Mouse (Mus musculus) limb, embryonic 12.5 days (tissue): ENCODE measurements around the gene Pram1. TPM values are rescaled to one million over a fixed set of nuclear protein-coding genes. Genes with fewer than 3 reads are reported as not detected.
"Not testable (repeated sequence)": the region's sequence is repeated elsewhere in the genome, so short reads cannot be mapped to it uniquely, and the experiment has no call there.

Experiments
- ATAC-seq: fragments of 200-750 bp; cut with Nextera tagmentation; 2 replicates; pipeline ENCODE4 v1.8.0; 2017; ENCODE audit warnings: low read depth, moderate TSS enrichment; ENCODE audit not compliant: insufficient number of reproducible peaks, insufficient read depth, low FRiP score, low TSS enrichment
- H3K27ac ChIP-seq: fragments of 300-500 bp; sonication (generic); 2 replicates; pipeline ENCODE4 v1.5.1; 2016; ENCODE audit warnings: mild to moderate bottlenecking, moderate library complexity
- H3K27me3 ChIP-seq: fragments of 300-500 bp; sonication (generic); 2 replicates; pipeline ENCODE4 v1.6.1; 2016; ENCODE audit warnings: mild to moderate bottlenecking, moderate library complexity
- H3K36me3 ChIP-seq: fragments of 300-500 bp; sonication (generic); 2 replicates; pipeline ENCODE4 v1.6.1; 2016; ENCODE audit warnings: mild to moderate bottlenecking, moderate library complexity
- H3K4me1 ChIP-seq: fragments of 300-500 bp; sonication (generic); replicated peaks from 2 replicates; pipeline ENCODE4 v1.6.1; 2016
- H3K4me2 ChIP-seq: fragments of 300-500 bp; sonication (generic); 2 replicates; pipeline ENCODE4 v1.6.1; 2016; ENCODE audit warnings: mild to moderate bottlenecking, moderate library complexity
- H3K4me3 ChIP-seq: fragments of 300-500 bp; sonication (generic); replicated peaks from 2 replicates; pipeline ENCODE4 v1.5.1; 2016; ENCODE audit warnings: mild to moderate bottlenecking
- H3K9ac ChIP-seq: fragments of 300-500 bp; sonication (generic); replicated peaks from 2 replicates; pipeline ENCODE4 v1.6.1; 2016; ENCODE audit warnings: mild to moderate bottlenecking, moderate library complexity
- H3K9me3 ChIP-seq: fragments of 300-500 bp; sonication (generic); 2 replicates; pipeline ENCODE4 v1.6.1; 2016; ENCODE audit warnings: mild to moderate bottlenecking, moderate library complexity
- WGBS: fragments of 180-500 bp; shearing (Covaris S2); methylation state at CpG from one replicate; pipeline ENCODE4 v1.1.7; 2016; 5-methylcytosine and 5-hydroxymethylcytosine counted together
- polyA plus RNA-seq: library from polyadenylated mRNA; unstranded; fragments of >200 nt; fragmentation: Nextera tagmentation; extraction: Ambion mirVana; gene quantifications from 2 replicates; pipeline ENCODE4 v1.2.1, GENCODE M21; 2016

Gene Pram1
- polyA plus RNA-seq = 0.55 and 0.56 TPM in 2 replicates

GRCm38 (mm10) chr17:33637516-33638276 is at the start of gene Pram1:
Pram1 (plus strand) TSS chr17:33638056.
- ATAC-seq = no peak
- Histone ChIP-seq H3K9me3 (no peaks in the 10 kb centered on the region), H3K27me3 (no peaks in the 10 kb centered on the region), H3K9ac (no peak within 1 kb of the TSS), H3K36me3 (peaks cover 55% of the 10 kb centered on the region; the same call in 1 of the 2 replicates), H3K4me2 (no peak within 1 kb of the TSS), H3K4me3 (no peak within 1 kb of the TSS), H3K4me1 (no peaks in the 10 kb centered on the region), H3K27ac (no peak within 1 kb of the TSS)
- WGBS = 83% methylated on average over 4 of the region's 4 CpGs

DNA sequence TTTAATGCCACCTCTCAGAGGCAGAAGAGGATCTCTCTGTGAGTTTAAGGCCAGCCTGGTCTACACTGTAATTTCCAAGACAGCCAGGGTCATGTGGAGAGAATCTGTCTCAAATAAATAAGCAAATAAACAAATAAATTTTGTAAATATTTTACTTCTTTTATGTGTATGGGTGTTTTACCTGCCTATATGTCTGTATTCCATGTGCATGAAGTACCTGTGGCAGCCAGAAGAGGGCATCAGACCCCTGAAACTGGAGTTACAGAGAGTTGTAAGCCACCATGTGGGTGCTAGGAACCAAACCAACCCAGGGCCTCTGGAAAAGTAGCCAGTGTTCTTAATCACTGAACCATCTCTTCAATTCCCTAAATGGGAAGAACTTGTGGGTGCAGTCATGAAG is 40.6 kb upstream of the Pram1 start:
- Histone ChIP-seq H3K9ac (no peak overlapping the region), H3K9me3 (peaks cover 10% of the 10 kb centered on the region), H3K4me2 (no peak overlapping the region), H3K4me3 (no peak overlapping the region), H3K4me1 (no peaks in the 10 kb centered on the region), H3K27ac (no peak overlapping the region), H3K27me3 (no peaks in the 10 kb centered on the region), H3K36me3 (no peaks in the 10 kb centered on the region)
- no peak for ATAC-seq

GRCm38 (mm10) chr17:33598506-33598905 is 39.4 kb upstream of the Pram1 start:
- no peaks in the 10 kb centered on the region for H3K4me1 ChIP-seq
- no peak for ATAC-seq
- WGBS = 92% methylated on average over 5 of the region's 5 CpGs

GRCm38 (mm10) chr17:33599836-33600475 is 37.9 kb upstream of the Pram1 start:
- Histone ChIP-seq H3K9ac (no peak overlapping the region), H3K4me3 (no peak overlapping the region), H3K36me3 (no peaks in the 10 kb centered on the region), H3K27ac (no peak overlapping the region), H3K4me1 (no peaks in the 10 kb centered on the region), H3K9me3 (peaks cover 10% of the 10 kb centered on the region), H3K4me2 (no peak overlapping the region), H3K27me3 (no peaks in the 10 kb centered on the region)
- WGBS = 88% methylated on average over 8 of the region's 8 CpGs
- no peak for ATAC-seq

More at GRCm38 (mm10) chr17:33598506-33598905, 39.4 kb upstream of the Pram1 start:
- Histone ChIP-seq H3K27ac (no peak overlapping the region), H3K4me3 (no peak overlapping the region), H3K27me3 (no peaks in the 10 kb centered on the region), H3K9me3 (peaks cover 10% of the 10 kb centered on the region), H3K36me3 (no peaks in the 10 kb centered on the region), H3K9ac (no peak overlapping the region), H3K4me2 (no peak overlapping the region)

DNA sequence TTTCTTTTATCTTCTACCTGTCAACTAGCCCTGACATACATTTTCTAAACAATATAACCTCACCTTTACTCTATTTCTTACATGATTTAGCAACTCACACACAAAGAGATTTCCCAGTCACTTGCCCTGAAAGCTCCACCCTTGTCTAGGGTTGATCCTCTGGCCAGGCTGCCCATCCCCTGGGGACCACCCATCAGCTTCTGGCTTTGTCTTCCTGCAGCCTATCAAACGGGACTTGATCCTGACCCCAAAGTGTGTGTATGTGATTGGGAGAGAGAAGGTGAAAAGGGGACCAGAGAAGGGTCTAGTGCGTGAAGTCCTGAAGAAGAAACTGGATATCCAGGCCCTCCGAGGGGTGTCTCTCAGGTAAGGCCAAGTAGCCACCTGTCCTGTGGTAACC is 37.0 kb upstream of the Pram1 start:
- ATAC-seq = no peak
- H3K9me3 ChIP-seq = peaks cover 10% of the 10 kb centered on the region
- no peaks in the 10 kb centered on the region for H3K4me1 ChIP-seq
- no peaks in the 10 kb centered on the region for H3K27me3 ChIP-seq
- H3K36me3 ChIP-seq = no peaks in the 10 kb centered on the region
- no peak overlapping the region for H3K4me2 ChIP-seq
- WGBS = 80% methylated on average over 3 of the region's 3 CpGs
- no peak overlapping the region for H3K4me3 ChIP-seq
- H3K27ac ChIP-seq = no peak overlapping the region
- no peak overlapping the region for H3K9ac ChIP-seq

- no peak overlapping the region for H3K4me2 ChIP-seq
- no peaks in the 10 kb centered on the region for H3K27me3 ChIP-seq
- no peak overlapping the region for H3K4me3 ChIP-seq
- H3K9ac ChIP-seq = no peak overlapping the region
- no peaks in the 10 kb centered on the region for H3K4me1 ChIP-seq
- no peak for ATAC-seq
- 86% methylated on average over 12 of the region's 12 CpGs for WGBS
- H3K27ac ChIP-seq = no peak overlapping the region
- H3K9me3 ChIP-seq = peaks cover 10% of the 10 kb centered on the region
- no peaks in the 10 kb centered on the region for H3K36me3 ChIP-seq
Measured at GRCm38 (mm10) chr17:33601947-33602346, 35.9 kb upstream of the Pram1 start.

DNA sequence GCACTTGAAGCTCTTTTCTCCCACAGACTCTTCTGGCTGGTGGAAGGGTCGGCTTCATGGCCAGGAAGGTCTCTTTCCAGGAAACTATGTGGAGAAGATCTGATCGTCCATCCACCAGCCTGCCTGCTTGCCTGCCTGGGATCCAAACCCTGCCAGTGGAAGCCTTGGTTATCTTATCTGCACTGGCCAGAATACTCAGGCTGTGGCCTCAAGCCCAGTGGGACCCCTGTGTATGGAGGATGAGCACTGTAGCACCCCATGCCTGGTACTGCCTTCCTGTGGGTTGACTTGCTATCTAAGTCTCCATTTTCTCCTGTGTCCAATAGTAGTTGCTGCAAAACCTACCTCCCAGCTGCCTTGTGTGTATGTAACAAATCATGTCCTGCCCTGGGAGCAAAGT is 30.6 kb upstream of the Pram1 start:
- WGBS = 79% methylated on average over 2 of the region's 2 CpGs
- Histone ChIP-seq H3K4me2 (no peak overlapping the region), H3K4me3 (no peak overlapping the region), H3K4me1 (no peaks in the 10 kb centered on the region), H3K36me3 (no peaks in the 10 kb centered on the region), H3K9me3 (no peaks in the 10 kb centered on the region), H3K27ac (no peak overlapping the region), H3K9ac (no peak overlapping the region), H3K27me3 (no peaks in the 10 kb centered on the region)
- ATAC-seq = no peak

DNA sequence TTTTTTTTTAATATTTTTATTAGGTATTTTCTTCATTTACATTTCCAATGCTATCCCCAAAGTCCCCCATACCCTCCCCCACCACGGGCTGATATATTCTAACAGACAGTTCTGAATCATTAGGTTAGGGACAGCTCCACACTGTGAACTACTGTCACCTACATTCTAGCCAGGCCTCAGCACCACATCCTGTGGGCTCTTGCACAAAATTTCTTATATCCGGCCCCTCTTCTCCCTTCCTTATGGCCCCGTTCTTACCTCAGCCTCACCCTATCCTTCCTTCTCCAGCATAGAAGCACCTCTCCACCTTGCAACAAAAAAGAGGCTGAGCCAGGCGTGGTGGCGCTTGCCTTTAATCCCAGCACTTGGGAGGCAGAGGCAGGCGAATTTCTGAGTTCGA is 27.3 kb upstream of the Pram1 start:
- ATAC-seq = no peak
- WGBS = 79% methylated on average over 7 of the region's 7 CpGs
- H3K27ac ChIP-seq = no peak overlapping the region

DNA sequence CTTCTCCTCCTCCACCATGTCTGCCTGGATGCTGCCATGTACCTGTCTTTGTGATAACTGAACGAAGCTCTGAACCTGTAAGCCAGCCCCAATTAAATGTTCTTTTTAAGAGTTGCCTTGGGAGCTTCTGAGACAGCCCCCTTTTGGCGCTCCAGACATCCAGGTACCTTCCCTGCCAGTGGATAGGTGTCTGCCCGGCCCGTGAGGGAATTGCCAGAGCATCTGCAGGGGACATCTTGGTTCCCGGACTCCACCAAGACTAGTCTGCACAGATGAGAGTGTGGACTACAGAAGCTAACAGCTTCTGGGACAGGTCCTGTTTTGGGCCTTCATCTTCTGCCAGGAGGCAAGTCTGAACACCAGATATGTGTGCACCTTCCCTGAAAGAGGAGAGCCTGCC is 24.1 kb upstream of the Pram1 start:
- H3K9me3 ChIP-seq, H3K36me3 ChIP-seq, ATAC-seq, H3K4me1 ChIP-seq, H3K27ac ChIP-seq, H3K4me2 ChIP-seq, H3K9ac ChIP-seq, H3K4me3 ChIP-seq, H3K27me3 ChIP-seq: not testable (repeated sequence)
- 87% methylated on average over 5 of the region's 5 CpGs for WGBS

More for the DNA sequence above, 27.3 kb upstream of the Pram1 start:
- Histone ChIP-seq H3K9ac (no peak overlapping the region), H3K4me3 (no peak overlapping the region), H3K27me3 (no peaks in the 10 kb centered on the region), H3K36me3 (no peaks in the 10 kb centered on the region), H3K4me2 (no peak overlapping the region), H3K4me1 (no peaks in the 10 kb centered on the region), H3K9me3 (no peaks in the 10 kb centered on the region)

DNA sequence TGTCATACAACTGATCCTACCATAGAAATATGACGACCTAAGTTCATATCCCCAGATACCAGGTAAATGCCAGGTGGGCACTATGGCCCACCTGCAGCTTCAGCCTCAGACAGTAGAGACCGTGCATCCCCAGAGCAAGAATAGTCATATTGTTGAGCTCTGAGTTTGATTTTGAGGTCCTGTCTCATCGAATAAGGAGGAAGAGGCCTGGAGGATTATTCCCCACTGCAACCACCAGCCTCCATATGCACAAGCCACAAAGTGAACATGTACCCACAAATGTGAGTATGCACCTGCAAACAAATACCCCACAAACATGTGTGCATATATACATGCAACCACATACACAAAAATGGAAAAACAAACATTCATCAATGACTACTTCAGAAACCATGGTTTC is 10.6 kb upstream of the Pram1 start:
- ATAC-seq = no peak
- H3K4me2 ChIP-seq = no peak overlapping the region
- H3K9me3 ChIP-seq = no peaks in the 10 kb centered on the region
- peaks cover 25% of the 10 kb centered on the region for H3K36me3 ChIP-seq
- H3K27ac ChIP-seq = no peak overlapping the region
- H3K27me3 ChIP-seq = no peaks in the 10 kb centered on the region
- H3K4me1 ChIP-seq = peaks cover 17% of the 10 kb centered on the region
- no peak overlapping the region for H3K4me3 ChIP-seq
- 90% methylated on average over 3 of the region's 3 CpGs for WGBS
- H3K9ac ChIP-seq = no peak overlapping the region

DNA sequence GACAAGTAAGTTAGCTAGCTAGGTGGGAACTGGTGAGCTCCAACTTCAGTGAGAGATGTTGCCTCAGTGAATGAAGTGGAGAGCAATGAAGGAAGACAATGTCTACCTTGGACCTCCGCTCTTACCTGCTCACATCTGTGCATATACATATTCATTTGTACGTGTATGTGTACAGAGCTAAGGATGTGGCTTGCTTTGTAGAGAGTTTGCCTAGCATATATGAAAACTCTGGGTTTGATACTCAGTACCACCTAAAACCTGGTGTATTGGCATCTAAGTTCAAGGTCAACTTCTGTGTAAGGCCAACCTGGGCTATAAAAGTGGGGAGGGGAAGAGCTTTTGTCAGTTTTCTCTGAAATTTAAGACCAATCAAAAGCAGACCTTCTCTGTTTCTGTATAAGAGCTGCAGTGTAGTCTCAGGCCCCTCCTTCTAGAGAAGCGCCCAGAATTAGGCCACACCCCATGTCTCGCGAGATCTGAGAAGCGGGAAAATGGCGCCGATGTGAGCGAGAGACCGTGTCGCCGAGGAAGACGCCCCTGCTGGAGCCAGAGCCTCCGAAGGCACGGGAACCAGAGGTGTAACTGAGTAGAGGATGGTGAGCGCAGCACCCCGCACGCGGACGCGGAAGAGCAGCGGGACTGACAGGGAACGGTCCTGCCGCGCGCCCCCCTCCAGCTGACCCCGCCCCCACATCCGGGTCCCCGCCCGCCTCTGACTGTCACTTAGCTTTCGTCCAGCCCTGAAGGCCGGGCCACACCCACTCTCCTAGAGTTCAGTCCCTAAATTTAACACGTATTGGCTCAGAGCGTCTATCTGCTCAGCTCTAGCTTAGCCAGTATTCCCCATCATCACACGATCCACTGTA is 9.0 kb upstream of the Pram1 start, which contains the start of gene Zfp414:
Zfp414 (plus strand) TSS at position 470 of the 866 bp plus-strand sequence.
- peak within 1 kb of the TSS; percentile 96 for H3K27ac ChIP-seq
- peak; percentile 93 for ATAC-seq
- H3K9ac ChIP-seq = peak within 1 kb of the TSS; percentile 68
- WGBS = 4% methylated on average over 35 of the region's 35 CpGs
- H3K4me3 ChIP-seq = peak within 1 kb of the TSS; percentile 53
- peaks cover 17% of the 10 kb centered on the region for H3K4me1 ChIP-seq
- H3K36me3 ChIP-seq = peaks cover 37% of the 10 kb centered on the region
- no peaks in the 10 kb centered on the region for H3K27me3 ChIP-seq
- H3K4me2 ChIP-seq = peak within 1 kb of the TSS; percentile 71
- H3K9me3 ChIP-seq = no peaks in the 10 kb centered on the region
